Comparison of ENCODE assay signal across 8 mouse cellular contexts in the genomic region with DNA sequence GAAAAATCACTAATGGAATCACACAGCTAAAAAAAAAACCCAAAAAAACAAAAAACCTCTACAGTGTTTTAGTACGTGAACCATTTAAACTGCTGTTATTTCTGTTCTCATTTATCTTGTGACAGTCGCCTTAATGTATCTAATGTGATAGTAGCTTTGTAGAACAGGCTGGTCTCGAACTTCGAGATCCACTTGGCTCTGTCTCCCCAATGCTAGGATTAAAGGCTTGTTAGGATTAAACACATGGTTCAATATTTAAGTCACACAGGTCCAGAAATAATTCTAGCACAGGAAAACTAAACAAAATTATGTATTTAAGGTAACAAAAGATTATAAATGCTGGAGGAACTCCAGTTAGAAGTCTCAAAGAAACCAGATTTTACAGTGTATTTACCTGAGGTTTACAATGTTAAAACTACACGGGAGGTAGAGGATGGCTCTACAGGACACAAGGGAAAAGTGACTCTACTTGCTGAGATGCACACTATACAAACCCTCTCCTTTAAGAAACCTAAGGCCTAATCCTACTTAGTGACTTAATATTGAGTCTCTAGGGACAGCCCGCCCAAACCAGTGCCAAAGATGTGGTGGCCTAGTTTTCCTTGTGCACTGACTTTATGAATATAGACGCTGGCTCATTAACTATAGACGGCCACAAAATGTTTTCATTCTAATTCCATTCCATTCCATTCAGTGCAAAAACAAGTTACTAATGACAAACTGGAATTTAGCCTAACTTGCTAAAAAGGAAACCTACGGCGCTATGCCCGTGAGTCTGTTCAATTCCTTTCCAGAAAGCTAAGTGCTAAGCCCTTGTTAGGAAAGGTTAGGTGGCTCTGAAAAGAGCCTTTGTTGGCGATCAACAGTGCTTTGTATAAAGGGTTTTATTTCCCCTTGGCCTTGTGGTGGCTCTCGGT. TPM values are rescaled to one million over a fixed set of nuclear protein-coding genes. Genes with fewer than 3 reads are reported as not detected.
DNase-seq lines count a peak whose midpoint lies in the region; ATAC-seq and TF ChIP-seq lines count a peak whose summit lies in the region.

No protein-coding gene starts in this region.

- ATAC-seq in heart, embryonic 16.5 days (replicated peaks; ENCODE audit: extremely low read depth, insufficient read depth, low FRiP score), result no peak
- no peak for ATAC-seq in forebrain, embryonic 12.5 days (ENCODE audit: low FRiP score)
- ATAC-seq in liver, embryonic 15.5 days (ENCODE audit: insufficient read depth), result no peak

- H3K4me2 ChIP-seq in heart, embryonic 16.5 days (ENCODE audit: low read depth, low read length), result peak overlapping the region; percentile 68
- peak overlapping the region; percentile 77 for H3K4me2 ChIP-seq in forebrain, embryonic 12.5 days
- peak overlapping the region; percentile 72 for H3K4me2 ChIP-seq in liver, embryonic 15.5 days

- no peaks in the 10 kb centered on the region for H3K27me3 ChIP-seq in heart, embryonic 16.5 days (ENCODE audit: control insufficient read depth, insufficient read depth, low read length)
- H3K27me3 ChIP-seq in MEL (ENCODE audit: control insufficient read depth in 1 of 2, insufficient read depth in 2 of 2, low read length in 2 of 2), result no peaks in the 10 kb centered on the region
- no peaks in the 10 kb centered on the region for H3K27me3 ChIP-seq in forebrain, embryonic 12.5 days
- no peaks in the 10 kb centered on the region for H3K27me3 ChIP-seq in liver, embryonic 15.5 days

- peak overlapping the region; percentile 74 for H3K9ac ChIP-seq in heart, embryonic 16.5 days (ENCODE audit: low read length)
- H3K9ac ChIP-seq in MEL (ENCODE audit: control insufficient read depth, low read depth, low read length, poor library complexity, severe bottlenecking), result peak overlapping the region; percentile 84
- peak overlapping the region; percentile 65 for H3K9ac ChIP-seq in forebrain, embryonic 12.5 days
- H3K9ac ChIP-seq in liver, embryonic 15.5 days, result peak overlapping the region; percentile 77

- TF ChIP-seq EP300 in MEL (IDR thresholded peaks at IDR 0.05; ENCODE audit: low read depth in 1 of 2, low read length in 2 of 2), result no peak

- peak in 1 of 2 experiments; percentile 87; a peak in 2 of 4 replicates for TF ChIP-seq POLR2A in MEL (IDR thresholded peaks at IDR 0.05; ENCODE audit: control insufficient read depth in 1 of 2, insufficient read depth in 1 of 2, low read depth in 1 of 2, low read length in 2 of 2, poor library complexity in 1 of 2)

- peak overlapping the region; percentile 88 for H3K27ac ChIP-seq in heart, embryonic 16.5 days (ENCODE audit: low read length)
- H3K27ac ChIP-seq in MEL (ENCODE audit: control insufficient read depth, low read depth, low read length), result peak overlapping the region; percentile 99
- peak overlapping the region; percentile 97 for H3K27ac ChIP-seq in forebrain, embryonic 12.5 days
- H3K27ac ChIP-seq in liver, embryonic 15.5 days (replicated peaks), result peak overlapping the region; percentile 100

- WGBS in heart, embryonic 16.5 days, result 6% methylated on average over 13 of the region's 13 CpGs
- 2% methylated on average over 13 of the region's 13 CpGs for WGBS in forebrain, embryonic 12.5 days
- WGBS in liver, embryonic 15.5 days (ENCODE audit: insufficient replicate concordance), result 3% methylated on average over 13 of the region's 13 CpGs

- DNase-seq in heart, adult 8-10 months (ENCODE audit: low spot score), result no peak
- peak; percentile 81 for DNase-seq in MEL (ENCODE audit: low read depth, low spot score)
- DNase-seq in urinary bladder, adult 2 months (ENCODE audit: low spot score), result no peak
- no peak for DNase-seq in layer of hippocampus, adult 9-10 months (ENCODE audit: low spot score)
- DNase-seq in cerebellum, postnatal 36 days, result no peak

- TF ChIP-seq CTCF in MEL (IDR thresholded peaks at IDR 0.05 in 2 of 3, conservative IDR thresholded peaks at IDR 0.05 in 1 of 3; ENCODE audit: control insufficient read depth in 1 of 3, insufficient read depth in 1 of 3, low read depth in 2 of 3, low read length in 3 of 3, poor library complexity in 1 of 3, severe bottlenecking in 1 of 3), result no peak

- peak overlapping the region; percentile 49 for H3K4me3 ChIP-seq in heart, embryonic 16.5 days (ENCODE audit: low read length)
- H3K4me3 ChIP-seq in MEL (ENCODE audit: control insufficient read depth in 1 of 2, insufficient read depth in 1 of 2, low read depth in 2 of 2, low read length in 2 of 2), result peak overlapping the region; percentile 18 to 59; a peak in 3 of 4 replicates
- H3K4me3 ChIP-seq in forebrain, embryonic 12.5 days (replicated peaks), result peak overlapping the region; percentile 40
- peak overlapping the region; percentile 56 for H3K4me3 ChIP-seq in liver, embryonic 15.5 days (replicated peaks)

- no peaks in the 10 kb centered on the region for H3K9me3 ChIP-seq in heart, embryonic 16.5 days (replicated peaks; ENCODE audit: control insufficient read depth, low read length)
- H3K9me3 ChIP-seq in MEL (replicated peaks; ENCODE audit: insufficient read depth, low read length), result no peaks in the 10 kb centered on the region
- H3K9me3 ChIP-seq in forebrain, embryonic 12.5 days, result no peaks in the 10 kb centered on the region
- H3K9me3 ChIP-seq in liver, embryonic 15.5 days (replicated peaks), result no peaks in the 10 kb centered on the region

- no peaks in the 10 kb centered on the region for H3K36me3 ChIP-seq in heart, embryonic 16.5 days (ENCODE audit: control insufficient read depth, insufficient read depth)
- peaks cover 0 to 16% of the 10 kb centered on the region in 2 experiments; a peak in 2 of 4 replicates for H3K36me3 ChIP-seq in MEL (ENCODE audit: control insufficient read depth in 1 of 2, insufficient read depth in 2 of 2, low read length in 2 of 2)
- H3K36me3 ChIP-seq in forebrain, embryonic 12.5 days (replicated peaks), result no peaks in the 10 kb centered on the region
- H3K36me3 ChIP-seq in liver, embryonic 15.5 days (replicated peaks), result no peaks in the 10 kb centered on the region

- no peak for TF ChIP-seq RAD21 in MEL (IDR thresholded peaks at IDR 0.05; ENCODE audit: low read depth, low read length)

- peaks cover 22% of the 10 kb centered on the region for H3K4me1 ChIP-seq in heart, embryonic 16.5 days (ENCODE audit: control insufficient read depth, insufficient read depth, low read length)
- peaks cover 0 to 4% of the 10 kb centered on the region in 2 experiments; a peak in 1 of 4 replicates for H3K4me1 ChIP-seq in MEL (ENCODE audit: control insufficient read depth in 1 of 2, insufficient read depth in 2 of 2, low read length in 2 of 2)
- peaks cover 19% of the 10 kb centered on the region for H3K4me1 ChIP-seq in forebrain, embryonic 12.5 days
- H3K4me1 ChIP-seq in liver, embryonic 15.5 days (replicated peaks), result peaks cover 61% of the 10 kb centered on the region

- no peaks in the 10 kb centered on the region; the same call in 1 of the 2 replicates for H3K79me2 ChIP-seq in MEL (ENCODE audit: control insufficient read depth, insufficient read depth, low read length, poor library complexity)

RNA-seq across cellular contexts. Expression of a gene that starts 0.7 kb away (rescaled TPM):
- 9.0 and 10.6 TPM in 2 replicates for polyA plus RNA-seq in heart, embryonic 16.5 days (2015; fragmentation: Nextera tagmentation; extraction: Ambion mirVana)
- total RNA-seq in heart, adult 8-10 months (2022), result 10 to 100 TPM; 11.6 to 17.7 (median 15.2) TPM
- 1,065 and 1,370 TPM in 2 replicates for total RNA-seq in MEL (2012; rRNA removed)
- polyA plus RNA-seq in MEL (2012; ENCODE audit: insufficient read depth in 1 of 2, insufficient read length in 2 of 2, low read depth in 1 of 2, low replicate concordance in 2 of 2, missing spikeins in 1 of 2), result 10 to 100 TPM in 1 of 2 experiments, not detected in 1; 10.4 TPM
- polyA plus RNA-seq in forebrain, embryonic 12.5 days (2016; fragmentation: Nextera tagmentation; extraction: Ambion mirVana), result 44.5 and 46.9 TPM in 2 replicates
- 40.8 and 42.0 TPM in 2 replicates for polyA plus RNA-seq in liver, embryonic 15.5 days (2015; fragmentation: Nextera tagmentation; extraction: Ambion mirVana)
- polyA plus RNA-seq in urinary bladder, adult 2 months (2012; rRNA removed), result 3.2 and 4.3 TPM in 2 replicates

RNA-seq across cellular contexts. Expression of a gene that starts 0.8 kb away (rescaled TPM):
- polyA plus RNA-seq in heart, embryonic 16.5 days (2015; fragmentation: Nextera tagmentation; extraction: Ambion mirVana), result 13.3 and 22.0 TPM in 2 replicates
- 10 to 100 TPM in 1 of 4 experiments, 1 to 10 TPM in 3; 2.7 to 12.6 (median 6.6) TPM for total RNA-seq in heart, adult 8-10 months (2022)
- total RNA-seq in MEL (2012; rRNA removed), result 766 and 975 TPM in 2 replicates
- 1 to 10 TPM in 1 of 2 experiments, not detected in 1; 5.9 TPM for polyA plus RNA-seq in MEL (2012; ENCODE audit: insufficient read depth in 1 of 2, insufficient read length in 2 of 2, low read depth in 1 of 2, low replicate concordance in 2 of 2, missing spikeins in 1 of 2)
- polyA plus RNA-seq in forebrain, embryonic 12.5 days (2016; fragmentation: Nextera tagmentation; extraction: Ambion mirVana), result 82.7 and 84.6 TPM in 2 replicates
- polyA plus RNA-seq in liver, embryonic 15.5 days (2015; fragmentation: Nextera tagmentation; extraction: Ambion mirVana), result 13.0 and 22.6 TPM in 2 replicates
- polyA plus RNA-seq in urinary bladder, adult 2 months (2012; rRNA removed), result 0.50 and 0.56 TPM in 2 replicates

RNA-seq across cellular contexts. Expression of a gene that starts 1.1 kb away (rescaled TPM):
- 5.5 and 9.9 TPM in 2 replicates for polyA plus RNA-seq in heart, embryonic 16.5 days (2015; fragmentation: Nextera tagmentation; extraction: Ambion mirVana)
- 1 to 10 TPM; 1.4 to 7.1 (median 2.5) TPM for total RNA-seq in heart, adult 8-10 months (2022)
- 2,032 and 2,655 TPM in 2 replicates for total RNA-seq in MEL (2012; rRNA removed)
- polyA plus RNA-seq in MEL (2012; ENCODE audit: insufficient read depth in 1 of 2, insufficient read length in 2 of 2, low read depth in 1 of 2, low replicate concordance in 2 of 2, missing spikeins in 1 of 2), result 1 to 10 TPM in 1 of 2 experiments, not detected in 1; 4.7 TPM
- polyA plus RNA-seq in forebrain, embryonic 12.5 days (2016; fragmentation: Nextera tagmentation; extraction: Ambion mirVana), result 13.1 and 15.8 TPM in 2 replicates
- 17.5 and 18.4 TPM in 2 replicates for polyA plus RNA-seq in liver, embryonic 15.5 days (2015; fragmentation: Nextera tagmentation; extraction: Ambion mirVana)
- polyA plus RNA-seq in urinary bladder, adult 2 months (2012; rRNA removed), result 0.65 and 1.6 TPM in 2 replicates

RNA-seq across cellular contexts. Expression of a gene that starts 6.2 kb away (rescaled TPM):
- 1.6 and 3.1 TPM in 2 replicates for polyA plus RNA-seq in heart, embryonic 16.5 days (2015; fragmentation: Nextera tagmentation; extraction: Ambion mirVana)
- 10 to 100 TPM in 1 of 4 experiments, 1 to 10 TPM in 3; 4.6 to 13.2 (median 8.3) TPM for total RNA-seq in heart, adult 8-10 months (2022)
- total RNA-seq in MEL (2012; rRNA removed), result 2,495 and 3,316 TPM in 2 replicates
- 1 to 10 TPM in 1 of 2 experiments, not detected in 1; 5.7 TPM for polyA plus RNA-seq in MEL (2012; ENCODE audit: insufficient read depth in 1 of 2, insufficient read length in 2 of 2, low read depth in 1 of 2, low replicate concordance in 2 of 2, missing spikeins in 1 of 2)
- polyA plus RNA-seq in forebrain, embryonic 12.5 days (2016; fragmentation: Nextera tagmentation; extraction: Ambion mirVana), result 10.0 and 10.5 TPM in 2 replicates
- 4.4 and 5.4 TPM in 2 replicates for polyA plus RNA-seq in liver, embryonic 15.5 days (2015; fragmentation: Nextera tagmentation; extraction: Ambion mirVana)
- 0.18 and 0.74 TPM in 2 replicates for polyA plus RNA-seq in urinary bladder, adult 2 months (2012; rRNA removed)

RNA-seq across cellular contexts. Expression of a gene that starts 6.5 kb away (rescaled TPM):
- polyA plus RNA-seq in heart, embryonic 16.5 days (2015; fragmentation: Nextera tagmentation; extraction: Ambion mirVana), result 5.3 and 7.9 TPM in 2 replicates
- 10 to 100 TPM in 2 of 4 experiments, 1 to 10 TPM in 2; 1.7 to 11.1 (median 9.1) TPM for total RNA-seq in heart, adult 8-10 months (2022)
- 1,264 and 1,284 TPM in 2 replicates for total RNA-seq in MEL (2012; rRNA removed)
- polyA plus RNA-seq in MEL (2012; ENCODE audit: insufficient read depth in 1 of 2, insufficient read length in 2 of 2, low read depth in 1 of 2, low replicate concordance in 2 of 2, missing spikeins in 1 of 2), result 1 to 10 TPM in 1 of 2 experiments, not detected in 1; 3.7 TPM
- 7.0 and 22.0 TPM in 2 replicates for polyA plus RNA-seq in forebrain, embryonic 12.5 days (2016; fragmentation: Nextera tagmentation; extraction: Ambion mirVana)
- polyA plus RNA-seq in liver, embryonic 15.5 days (2015; fragmentation: Nextera tagmentation; extraction: Ambion mirVana), result 9.5 and 11.4 TPM in 2 replicates
- 0.46 TPM in 1 of 2 replicates, not detected in the other for polyA plus RNA-seq in urinary bladder, adult 2 months (2012; rRNA removed)
